Mouse (Mus musculus) olfactory bulb, adult 2 months (tissue): ENCODE results near the gene Ptpa.

Source experiments
- CTCF ChIP-seq: fragments of 200-500 bp; IDR thresholded peaks from 2 replicates; pipeline ENCODE4 v1.5.1; 2012; ENCODE audit warnings: low read depth, mild to moderate bottlenecking, low read length, moderate library complexity; ENCODE audit not compliant: insufficient read depth
- POLR2A ChIP-seq: fragments of 200-500 bp; IDR thresholded peaks from 2 replicates; pipeline ENCODE4 v1.6.1; 2012; ENCODE audit warnings: mild to moderate bottlenecking, low read depth, low read length, moderate library complexity; ENCODE audit not compliant: insufficient read depth

DNA sequence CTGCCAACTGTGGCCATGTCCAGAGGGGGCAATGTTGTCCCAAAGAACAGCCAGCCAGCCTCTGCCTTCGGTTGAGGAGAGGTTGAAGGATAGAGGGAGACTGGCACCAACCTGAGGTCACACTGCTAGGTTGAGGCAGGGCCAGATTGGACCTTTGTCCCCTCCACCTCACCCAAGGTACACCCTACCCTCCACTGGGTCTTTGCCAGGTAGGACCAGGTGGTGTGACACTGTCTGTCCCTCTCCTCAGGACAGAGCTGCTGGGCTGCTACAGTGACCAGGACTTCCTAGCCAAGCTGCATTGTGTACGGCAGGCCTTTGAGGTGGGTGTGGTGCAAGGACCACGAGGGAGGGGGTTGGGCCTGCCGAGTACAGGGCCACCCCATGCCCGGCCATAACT lies 38.1 kb upstream of the Ptpa start:
- TF ChIP-seq CTCF = no peak
- no peak for TF ChIP-seq POLR2A
